Mouse (Mus musculus): ENCODE measurements at regions not wholly inside any gene's neighbourhood (a gene's known extent, or its start where the extent isn't known, plus 50 kb on each side); places are given as distances from the start of the nearest gene placed in this dataset.

DNA sequence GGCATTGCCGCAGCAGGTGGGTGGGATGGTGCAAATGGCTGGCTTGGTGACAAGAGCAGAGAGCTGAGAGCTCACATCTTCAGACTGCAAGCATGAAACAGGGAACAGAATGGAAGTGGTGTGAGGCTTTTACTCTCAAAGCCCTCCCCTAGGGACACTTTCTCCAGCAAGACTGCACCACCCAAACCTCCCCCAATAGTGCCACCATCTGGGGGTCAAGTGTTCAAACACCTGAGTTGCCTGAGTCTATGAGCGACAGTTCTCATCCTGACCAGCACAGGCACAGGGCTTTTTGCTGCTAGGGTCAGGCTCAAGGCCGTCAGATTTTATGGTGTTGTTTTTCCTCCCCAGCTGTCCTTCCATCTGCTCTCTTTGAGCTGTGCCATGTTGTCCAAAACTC, 337.9 kb upstream of the Eif4g2 start:
- H3K27me3 ChIP-seq (ENCODE audit: control insufficient read depth, insufficient read depth, low read length) = no peaks in the 10 kb centered on the region
- H3K36me3 ChIP-seq (ENCODE audit: control insufficient read depth, insufficient read depth, low read length) = no peaks in the 10 kb centered on the region
- no peak overlapping the region for H3K4me3 ChIP-seq
- no peaks in the 10 kb centered on the region for H3K79me2 ChIP-seq (replicated peaks; ENCODE audit: control insufficient read depth, insufficient read depth, low read length)
- DNase-seq = no peak
- TF ChIP-seq CTCF (IDR thresholded peaks at IDR 0.05) = no peak
- TF ChIP-seq POLR2A (IDR thresholded peaks at IDR 0.05; ENCODE audit: insufficient read depth, low read depth, low read length) = no peak
- no peak for TF ChIP-seq EP300 (IDR thresholded peaks at IDR 0.05; ENCODE audit: insufficient read depth, low read depth, low read length)
- no peak overlapping the region for H3K9ac ChIP-seq (ENCODE audit: low read depth, low read length)
- H3K4me1 ChIP-seq (ENCODE audit: control insufficient read depth, insufficient read depth, low read length) = no peaks in the 10 kb centered on the region
- no peak overlapping the region for H3K27ac ChIP-seq
- WGBS = 91% methylated on average over 3 of the region's 3 CpGs
- intact Hi-C loops (cut with DNase I) = no loop called here

DNA sequence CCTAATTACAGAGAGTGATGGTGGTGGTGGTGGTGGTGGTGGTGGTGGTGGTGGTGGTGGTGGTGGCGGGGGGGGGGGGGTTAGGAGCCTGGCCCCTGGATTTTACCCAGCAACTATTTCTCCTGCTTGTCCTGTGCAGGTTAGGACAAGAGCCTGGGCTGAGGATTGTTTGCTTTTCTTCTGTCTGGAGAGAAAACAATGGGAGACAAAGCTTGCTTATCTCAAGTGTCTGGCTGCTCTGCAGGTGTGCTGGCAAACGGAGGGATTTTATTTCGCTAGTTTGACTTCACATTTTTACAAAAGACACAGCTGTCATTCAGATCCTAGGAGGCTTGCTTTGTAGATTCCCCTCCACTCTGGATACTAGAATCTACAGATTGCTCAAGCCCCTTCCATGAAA, 334.9 kb upstream of the Eif4g2 start:
- intact Hi-C loops (cut with DNase I) = loop anchor here (5.0 kb wide), 1 partner anchor 235 kb away; no protein-coding TSS in a partner anchor
- TF ChIP-seq POLR2A (IDR thresholded peaks at IDR 0.05; ENCODE audit: insufficient read depth, low read depth, low read length) (no peak), EP300 (IDR thresholded peaks at IDR 0.05; ENCODE audit: insufficient read depth, low read depth, low read length) (no peak), CTCF (IDR thresholded peaks at IDR 0.05) (no peak)
- Histone ChIP-seq H3K27ac (no peak overlapping the region), H3K36me3 (ENCODE audit: control insufficient read depth, insufficient read depth, low read length) (0 out of 2 replicates have a peak, but pooled peaks cover 1% of the 10 kb centered on the region), H3K4me3 (no peak overlapping the region), H3K4me1 (ENCODE audit: control insufficient read depth, insufficient read depth, low read length) (no peaks in the 10 kb centered on the region), H3K9ac (ENCODE audit: low read depth, low read length) (no peak overlapping the region), H3K79me2 (replicated peaks; ENCODE audit: control insufficient read depth, insufficient read depth, low read length) (no peaks in the 10 kb centered on the region), H3K27me3 (ENCODE audit: control insufficient read depth, insufficient read depth, low read length) (no peaks in the 10 kb centered on the region)
- DNase-seq = no peak
- 47% methylated on average over 3 of the region's 3 CpGs for whole genome bisulfite sequencing

DNA sequence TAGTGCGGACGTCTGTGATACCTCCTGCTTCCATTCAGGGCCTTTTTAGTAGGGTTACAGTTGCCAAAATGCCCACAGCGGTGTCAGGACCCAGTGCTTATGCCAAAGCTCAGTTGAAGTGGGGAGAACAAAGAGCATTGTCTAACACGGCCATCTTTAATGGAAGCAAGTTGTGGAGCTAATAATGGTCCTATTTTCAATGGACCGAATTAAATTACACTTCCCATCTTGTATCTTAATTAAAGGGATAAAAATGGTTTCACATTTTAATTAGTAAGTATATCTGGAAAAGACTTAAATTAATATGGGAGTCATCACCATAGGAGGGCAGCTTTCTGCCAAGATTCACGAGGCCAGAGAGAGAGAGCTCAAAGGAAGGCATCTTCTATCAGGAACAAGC, 333.2 kb upstream of the Eif4g2 start:
- no peak overlapping the region for H3K9ac ChIP-seq (ENCODE audit: low read depth, low read length)
- no peak overlapping the region for H3K4me3 ChIP-seq
- no peak for DNase-seq
- no peaks in the 10 kb centered on the region for H3K79me2 ChIP-seq (replicated peaks; ENCODE audit: control insufficient read depth, insufficient read depth, low read length)
- 85% methylated on average over 6 of the region's 6 CpGs for WGBS
- H3K27ac ChIP-seq = no peak overlapping the region
- intact Hi-C loops (cut with DNase I) = loop anchor here (5.0 kb wide), 1 partner anchor 234 kb away; no protein-coding TSS in a partner anchor
- 0 out of 2 replicates have a peak, but pooled peaks cover 1% of the 10 kb centered on the region for H3K36me3 ChIP-seq (ENCODE audit: control insufficient read depth, insufficient read depth, low read length)
- no peaks in the 10 kb centered on the region for H3K27me3 ChIP-seq (ENCODE audit: control insufficient read depth, insufficient read depth, low read length)
- no peaks in the 10 kb centered on the region for H3K4me1 ChIP-seq (ENCODE audit: control insufficient read depth, insufficient read depth, low read length)
- TF ChIP-seq CTCF (IDR thresholded peaks at IDR 0.05) = no peak
- no peak for TF ChIP-seq POLR2A (IDR thresholded peaks at IDR 0.05; ENCODE audit: insufficient read depth, low read depth, low read length)
- TF ChIP-seq EP300 (IDR thresholded peaks at IDR 0.05; ENCODE audit: insufficient read depth, low read depth, low read length) = no peak

DNA sequence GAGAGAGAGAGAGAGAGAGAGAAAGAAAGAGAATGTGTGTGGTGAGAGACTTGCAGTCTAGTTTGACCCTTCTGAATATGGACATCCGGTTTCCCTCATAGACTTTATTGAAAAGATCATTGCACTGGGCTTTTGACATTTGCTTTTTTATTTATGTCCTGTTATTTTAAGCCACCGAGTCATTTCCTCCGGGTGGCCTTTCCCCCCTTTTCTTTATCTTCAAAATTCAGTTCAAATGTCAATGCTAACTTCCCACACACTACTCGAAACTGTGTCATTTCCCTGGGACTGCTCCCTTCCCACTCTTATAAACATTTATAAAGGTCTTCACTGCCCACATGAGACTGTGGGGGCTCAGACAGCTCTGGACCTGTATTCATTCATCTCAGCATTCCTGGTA, 330.9 kb upstream of the Eif4g2 start:
- intact Hi-C loops (cut with DNase I) = loop anchor here (5.0 kb wide), 2 partner anchors 151 to 166 kb away; no protein-coding TSS in a partner anchor
- Histone ChIP-seq H3K79me2 (replicated peaks; ENCODE audit: control insufficient read depth, insufficient read depth, low read length) (no peaks in the 10 kb centered on the region), H3K4me3 (no peak overlapping the region), H3K27ac (peak overlapping the region; percentile 49), H3K9ac (ENCODE audit: low read depth, low read length) (no peak overlapping the region), H3K4me1 (ENCODE audit: control insufficient read depth, insufficient read depth, low read length) (no peaks in the 10 kb centered on the region), H3K36me3 (ENCODE audit: control insufficient read depth, insufficient read depth, low read length) (0 out of 2 replicates have a peak, but pooled peaks cover 1% of the 10 kb centered on the region), H3K27me3 (ENCODE audit: control insufficient read depth, insufficient read depth, low read length) (no peaks in the 10 kb centered on the region)
- WGBS = 25% methylated on average over 4 of the region's 4 CpGs
- DNase-seq = peak in 1 of 2 experiments; percentile 5
- TF ChIP-seq POLR2A (IDR thresholded peaks at IDR 0.05; ENCODE audit: insufficient read depth, low read depth, low read length) (no peak), EP300 (IDR thresholded peaks at IDR 0.05; ENCODE audit: insufficient read depth, low read depth, low read length) (no peak), CTCF (IDR thresholded peaks at IDR 0.05) (peak; percentile 54)

DNA sequence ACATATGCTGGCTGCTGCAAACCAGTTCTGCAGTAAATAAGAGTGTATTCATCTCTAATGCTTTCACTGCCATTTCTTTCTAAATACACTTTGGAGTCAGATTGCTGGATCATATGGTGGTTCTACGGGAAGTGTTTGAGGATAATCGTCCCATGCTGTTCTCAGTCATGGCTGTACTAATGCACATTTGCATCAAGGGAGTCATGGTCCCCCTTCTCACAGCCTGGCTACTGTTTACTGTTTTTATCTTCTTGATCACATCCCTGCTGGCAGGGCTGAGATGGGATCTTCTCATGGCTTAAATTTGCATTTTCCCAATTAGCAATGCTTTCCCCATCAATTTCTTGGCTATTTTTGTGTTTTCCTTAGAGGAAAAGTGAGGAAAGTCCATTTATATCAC, 330.1 kb upstream of the Eif4g2 start:
- Histone ChIP-seq H3K4me3 (no peak overlapping the region), H3K27ac (peak overlapping the region; percentile 36), H3K9ac (ENCODE audit: low read depth, low read length) (no peak overlapping the region), H3K4me1 (ENCODE audit: control insufficient read depth, insufficient read depth, low read length) (no peaks in the 10 kb centered on the region), H3K36me3 (ENCODE audit: control insufficient read depth, insufficient read depth, low read length) (0 out of 2 replicates have a peak, but pooled peaks cover 1% of the 10 kb centered on the region), H3K27me3 (ENCODE audit: control insufficient read depth, insufficient read depth, low read length) (no peaks in the 10 kb centered on the region), H3K79me2 (replicated peaks; ENCODE audit: control insufficient read depth, insufficient read depth, low read length) (no peaks in the 10 kb centered on the region)
- intact Hi-C loops (cut with DNase I) = loop anchor here (5.0 kb wide), 2 partner anchors 151 to 166 kb away; no protein-coding TSS in a partner anchor
- DNase-seq = no peak
- 81% methylated on average over 2 of the region's 2 CpGs for WGBS
- TF ChIP-seq POLR2A (IDR thresholded peaks at IDR 0.05; ENCODE audit: insufficient read depth, low read depth, low read length) (no peak), EP300 (IDR thresholded peaks at IDR 0.05; ENCODE audit: insufficient read depth, low read depth, low read length) (no peak), CTCF (IDR thresholded peaks at IDR 0.05) (no peak)

DNA sequence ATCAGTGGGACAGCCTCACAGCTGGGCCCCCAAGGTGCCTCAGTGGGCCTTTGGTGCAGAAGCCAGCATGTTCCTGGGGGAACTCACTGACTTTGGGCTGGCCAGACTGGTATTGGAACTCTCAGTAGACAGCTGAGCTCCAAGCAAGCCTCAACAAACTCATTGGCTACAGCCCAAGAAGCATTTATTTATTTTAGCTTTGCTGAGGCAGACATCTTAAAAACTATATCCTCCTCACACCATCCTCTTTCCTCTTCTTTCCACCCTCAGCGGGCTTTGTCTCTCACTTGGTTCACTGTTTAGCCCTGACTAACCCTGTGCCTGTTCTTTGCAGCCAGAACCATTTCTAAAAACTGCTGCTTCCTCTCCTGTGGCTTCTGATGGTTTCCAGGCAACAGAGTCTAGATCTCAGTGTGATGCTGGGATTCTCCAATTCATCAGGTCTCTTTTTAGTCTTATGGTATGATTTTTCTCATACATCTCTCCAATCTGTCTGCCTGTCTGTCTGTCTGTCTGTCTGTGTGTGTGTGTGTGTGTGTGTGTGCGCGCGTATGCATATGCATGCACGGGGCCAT, 328.6 kb upstream of the Eif4g2 start:
- 0 out of 2 replicates have a peak, but pooled peaks cover 1% of the 10 kb centered on the region for H3K36me3 ChIP-seq (ENCODE audit: control insufficient read depth, insufficient read depth, low read length)
- H3K4me1 ChIP-seq (ENCODE audit: control insufficient read depth, insufficient read depth, low read length) = no peaks in the 10 kb centered on the region
- no peaks in the 10 kb centered on the region for H3K79me2 ChIP-seq (replicated peaks; ENCODE audit: control insufficient read depth, insufficient read depth, low read length)
- H3K9ac ChIP-seq (ENCODE audit: low read depth, low read length) = no peak overlapping the region
- DNase-seq = no peak
- WGBS = 87% methylated on average over 5 of the region's 5 CpGs
- no peak overlapping the region for H3K27ac ChIP-seq
- no peak overlapping the region for H3K4me3 ChIP-seq
- intact Hi-C loops (cut with DNase I) = loop anchor here (5.0 kb wide), 2 partner anchors 149 to 164 kb away; no protein-coding TSS in a partner anchor
- H3K27me3 ChIP-seq (ENCODE audit: control insufficient read depth, insufficient read depth, low read length) = no peaks in the 10 kb centered on the region
- TF ChIP-seq CTCF (IDR thresholded peaks at IDR 0.05) = no peak
- TF ChIP-seq POLR2A (IDR thresholded peaks at IDR 0.05; ENCODE audit: insufficient read depth, low read depth, low read length) = no peak
- no peak for TF ChIP-seq EP300 (IDR thresholded peaks at IDR 0.05; ENCODE audit: insufficient read depth, low read depth, low read length)
